Mouse (Mus musculus) liver, embryonic 12.5 days (tissue): Measurements from ENCODE around the gene Plac1. TPM values are rescaled to one million over a fixed set of nuclear protein-coding genes. Genes with fewer than 3 reads are reported as not detected.
A peak's percentile ranks its signal among the peaks of the same experiment; 100 is the strongest.

Experiments used
- ATAC-seq: fragments of 200-750 bp; cut with Nextera tagmentation; 2 replicates; pipeline ENCODE4 v1.8.0; 2017; ENCODE audit warnings: moderate number of reproducible peaks, mild to moderate bottlenecking, moderate library complexity
- H3K27ac ChIP-seq: fragments of 300-500 bp; sonication (generic); 2 replicates; pipeline ENCODE4 v1.5.1; 2016; ENCODE audit warnings: mild to moderate bottlenecking
- H3K27me3 ChIP-seq: fragments of 300-500 bp; sonication (generic); replicated peaks from 2 replicates; pipeline ENCODE4 v1.6.1; 2016; ENCODE audit warnings: mild to moderate bottlenecking, moderate library complexity
- H3K36me3 ChIP-seq: fragments of 300-500 bp; sonication (generic); 2 replicates; pipeline ENCODE4 v1.6.1; 2016; ENCODE audit warnings: mild to moderate bottlenecking, moderate library complexity
- H3K4me1 ChIP-seq: fragments of 300-500 bp; sonication (generic); 2 replicates; pipeline ENCODE4 v1.6.1; 2016
- H3K4me2 ChIP-seq: fragments of 300-500 bp; sonication (generic); 2 replicates; pipeline ENCODE4 v1.6.1; 2016; ENCODE audit warnings: mild to moderate bottlenecking, moderate library complexity
- H3K4me3 ChIP-seq: fragments of 300-500 bp; sonication (generic); 2 replicates; pipeline ENCODE4 v1.5.1; 2016; ENCODE audit warnings: mild to moderate bottlenecking, moderate library complexity
- H3K9ac ChIP-seq: fragments of 300-500 bp; sonication (generic); 2 replicates; pipeline ENCODE4 v1.6.1; 2016; ENCODE audit warnings: mild to moderate bottlenecking, moderate library complexity
- H3K9me3 ChIP-seq: fragments of 300-500 bp; sonication (generic); replicated peaks from 2 replicates; pipeline ENCODE4 v1.6.1; 2016; ENCODE audit warnings: mild to moderate bottlenecking, moderate library complexity
- WGBS: fragments of 180-500 bp; shearing (Covaris S2); methylation state at CpG from one replicate; pipeline ENCODE4 v1.1.7; 2016; ENCODE audit not compliant: insufficient replicate concordance; 5-methylcytosine and 5-hydroxymethylcytosine counted together
- polyA plus RNA-seq: library from polyadenylated mRNA; unstranded; fragments of >200 nt; fragmentation: Nextera tagmentation; extraction: Ambion mirVana; gene quantifications from 2 replicates; pipeline ENCODE4 v1.2.1, GENCODE M21; 2016

The Plac1 gene
- polyA plus RNA-seq, 1 experiment from 2014 or later: 3.0 TPM

GRCm38 (mm10) chrX:53057054-53057759, 182.7 kb downstream of the Plac1 start:
- no peaks in the 10 kb centered on the region for H3K9me3 ChIP-seq
- peak overlapping the region; percentile 77 for H3K9ac ChIP-seq
- ATAC-seq: peak; percentile 91
- peak overlapping the region; percentile 82 for H3K4me2 ChIP-seq
- peak overlapping the region; percentile 69 for H3K4me3 ChIP-seq
- H3K4me1 ChIP-seq: peaks cover 31% of the 10 kb centered on the region
- H3K36me3 ChIP-seq: peaks cover 6% of the 10 kb centered on the region
- H3K27ac ChIP-seq: peak overlapping the region; percentile 89
- peaks cover 26% of the 10 kb centered on the region for H3K27me3 ChIP-seq
- WGBS: 5% methylated on average over 42 of the region's 42 CpGs

- peaks cover 6% of the 10 kb centered on the region for H3K36me3 ChIP-seq
- peak; percentile 66 for ATAC-seq
- WGBS: 9% methylated on average over 33 of the region's 33 CpGs
- H3K4me3 ChIP-seq: peak overlapping the region; percentile 69
- peak overlapping the region; percentile 77 for H3K9ac ChIP-seq
- H3K4me2 ChIP-seq: peak overlapping the region; percentile 82
- H3K27me3 ChIP-seq: peaks cover 26% of the 10 kb centered on the region
- peak overlapping the region; percentile 89 for H3K27ac ChIP-seq
- no peaks in the 10 kb centered on the region for H3K9me3 ChIP-seq
- peaks cover 32% of the 10 kb centered on the region for H3K4me1 ChIP-seq
Observed at GRCm38 (mm10) chrX:53056627-53057026, 183.3 kb downstream of the Plac1 start.

GRCm38 (mm10) chrX:53055771-53056170, 184.1 kb downstream of the Plac1 start:
- Histone ChIP-seq H3K4me1 (peaks cover 32% of the 10 kb centered on the region), H3K27ac (peak overlapping the region; percentile 89; the same call in 1 of the 2 replicates), H3K4me2 (peak overlapping the region; percentile 82), H3K9ac (peak overlapping the region; percentile 77; the same call in 1 of the 2 replicates), H3K4me3 (peak overlapping the region; percentile 69), H3K9me3 (no peaks in the 10 kb centered on the region), H3K27me3 (peaks cover 26% of the 10 kb centered on the region), H3K36me3 (peaks cover 6% of the 10 kb centered on the region)
- 9% methylated on average over 9 of the region's 9 CpGs for WGBS
- no peak for ATAC-seq

- H3K4me3 ChIP-seq: no peak overlapping the region
- H3K9ac ChIP-seq: no peak overlapping the region
- peaks cover 6% of the 10 kb centered on the region for H3K36me3 ChIP-seq
- no peak overlapping the region for H3K4me2 ChIP-seq
- no peak overlapping the region for H3K27ac ChIP-seq
- H3K4me1 ChIP-seq: peaks cover 43% of the 10 kb centered on the region
- no peak for ATAC-seq
- WGBS: 59% methylated on average over 5 of the region's 5 CpGs
- peaks cover 23% of the 10 kb centered on the region for H3K27me3 ChIP-seq
- H3K9me3 ChIP-seq: no peaks in the 10 kb centered on the region
Observed at GRCm38 (mm10) chrX:53053885-53054284, 186.0 kb downstream of the Plac1 start.

- 11% methylated on average over 13 of the region's 13 CpGs for WGBS
- Histone ChIP-seq H3K4me2 (peak overlapping the region; percentile 59), H3K9me3 (no peaks in the 10 kb centered on the region), H3K27me3 (peaks cover 13% of the 10 kb centered on the region), H3K27ac (peak overlapping the region; percentile 16; the same call in 1 of the 2 replicates), H3K9ac (peak overlapping the region; percentile 31; the same call in 1 of the 2 replicates), H3K4me3 (peak overlapping the region; percentile 34), H3K4me1 (peaks cover 35% of the 10 kb centered on the region), H3K36me3 (peaks cover 6% of the 10 kb centered on the region)
- peak; percentile 22 for ATAC-seq
Observed at GRCm38 (mm10) chrX:53052652-53053500, 187.0 kb downstream of the Plac1 start.

GRCm38 (mm10) chrX:53050353-53050752, 189.6 kb downstream of the Plac1 start:
- H3K4me1 ChIP-seq: peaks cover 33% of the 10 kb centered on the region
- peaks cover 6% of the 10 kb centered on the region for H3K36me3 ChIP-seq
- ATAC-seq: 0 out of 2 replicates have a peak, but pooled peaks have one; percentile 16
- H3K4me3 ChIP-seq: peak overlapping the region; percentile 33
- H3K4me2 ChIP-seq: peak overlapping the region; percentile 56
- no peaks in the 10 kb centered on the region for H3K27me3 ChIP-seq
- H3K9ac ChIP-seq: no peak overlapping the region
- no peaks in the 10 kb centered on the region for H3K9me3 ChIP-seq
- no peak overlapping the region for H3K27ac ChIP-seq
- WGBS: 4% methylated on average over 9 of the region's 9 CpGs

GRCm38 (mm10) chrX:53049196-53049595, 190.7 kb downstream of the Plac1 start:
- Histone ChIP-seq H3K4me1 (peaks cover 33% of the 10 kb centered on the region), H3K27me3 (no peaks in the 10 kb centered on the region), H3K27ac (no peak overlapping the region), H3K36me3 (peaks cover 5% of the 10 kb centered on the region), H3K4me2 (no peak overlapping the region), H3K9me3 (no peaks in the 10 kb centered on the region), H3K4me3 (no peak overlapping the region), H3K9ac (no peak overlapping the region)
- peak; percentile 58; the same call in 1 of the 2 replicates for ATAC-seq
- WGBS: 20% methylated on average over 4 of the region's 4 CpGs

- H3K36me3 ChIP-seq: no peaks in the 10 kb centered on the region
- no peak overlapping the region for H3K27ac ChIP-seq
- no peaks in the 10 kb centered on the region for H3K9me3 ChIP-seq
- peaks cover 20% of the 10 kb centered on the region for H3K4me1 ChIP-seq
- H3K4me2 ChIP-seq: no peak overlapping the region
- no peak for ATAC-seq
- WGBS: 11% methylated on average over 2 of the region's 2 CpGs
- H3K9ac ChIP-seq: no peak overlapping the region
- H3K4me3 ChIP-seq: no peak overlapping the region
- no peaks in the 10 kb centered on the region for H3K27me3 ChIP-seq
Observed at GRCm38 (mm10) chrX:53046911-53047310, 193.0 kb downstream of the Plac1 start.

- no peaks in the 10 kb centered on the region for H3K9me3 ChIP-seq
Observed at GRCm38 (mm10) chrX:53046033-53046432, 193.9 kb downstream of the Plac1 start.

GRCm38 (mm10) chrX:53045187-53045903, 194.6 kb downstream of the Plac1 start:
- Histone ChIP-seq H3K36me3 (no peaks in the 10 kb centered on the region), H3K4me1 (peaks cover 18% of the 10 kb centered on the region), H3K9ac (no peak overlapping the region), H3K27me3 (no peaks in the 10 kb centered on the region), H3K9me3 (no peaks in the 10 kb centered on the region), H3K27ac (peak overlapping the region; percentile 51; the same call in 1 of the 2 replicates), H3K4me2 (no peak overlapping the region), H3K4me3 (no peak overlapping the region)
- ATAC-seq: no peak
- 24% methylated on average over 10 of the region's 10 CpGs for WGBS

More at GRCm38 (mm10) chrX:53046033-53046432, 193.9 kb downstream of the Plac1 start:
- H3K27ac ChIP-seq: no peak overlapping the region
- no peak overlapping the region for H3K4me3 ChIP-seq
- H3K27me3 ChIP-seq: no peaks in the 10 kb centered on the region
- peaks cover 20% of the 10 kb centered on the region for H3K4me1 ChIP-seq
- no peak for ATAC-seq
- H3K4me2 ChIP-seq: no peak overlapping the region
- 62% methylated on average over 4 of the region's 4 CpGs for WGBS
- no peak overlapping the region for H3K9ac ChIP-seq
- H3K36me3 ChIP-seq: no peaks in the 10 kb centered on the region

- no peaks in the 10 kb centered on the region for H3K27me3 ChIP-seq
- no peaks in the 10 kb centered on the region for H3K9me3 ChIP-seq
- H3K4me2 ChIP-seq: no peak overlapping the region
- no peak overlapping the region for H3K27ac ChIP-seq
- no peak for ATAC-seq
- 66% methylated on average over 6 of the region's 6 CpGs for WGBS
- peaks cover 6% of the 10 kb centered on the region; the same call in 1 of the 2 replicates for H3K4me1 ChIP-seq
- no peaks in the 10 kb centered on the region for H3K36me3 ChIP-seq
- no peak overlapping the region for H3K4me3 ChIP-seq
- H3K9ac ChIP-seq: no peak overlapping the region
Observed at GRCm38 (mm10) chrX:53041006-53041405, 198.9 kb downstream of the Plac1 start.
